Mouse (Mus musculus): ENCODE measurements at regions not wholly inside any gene's neighbourhood (a gene's known extent, or its start where the extent isn't known, plus 50 kb on each side); places are given as distances from the start of the nearest gene placed in this dataset.

- in situ Hi-C loops (cut with MboI; ENCODE audit: low pct_ligation_motif_present, low pct_unique_long_range_greater_than_20kb, low sequenced_read_pairs) (no loop called here), dilution Hi-C loops (cut with MboI; ENCODE audit: extremely low pct_ligation_motif_present, extremely low pct_unique_long_range_greater_than_20kb, low sequenced_read_pairs) (no loop called here)
- H3K4me3 ChIP-seq (replicated peaks in 1 of 3; ENCODE audit: low read depth in 2 of 3, low read length in 2 of 3, poor library complexity in 1 of 3) = no peak overlapping the region
- H3K4me1 ChIP-seq (ENCODE audit: control insufficient read depth in 1 of 2, insufficient read depth in 2 of 2) = no peaks in the 10 kb centered on the region
- TF ChIP-seq MAFK (IDR thresholded peaks at IDR 0.05; ENCODE audit: insufficient replicate concordance, low read length) = no peak
- no peak for TF ChIP-seq PAX5 (IDR thresholded peaks at IDR 0.05; ENCODE audit: low read length)
- no peak for TF ChIP-seq MAZ (IDR thresholded peaks at IDR 0.05; ENCODE audit: low read depth, low read length)
- TF ChIP-seq E2F4 (IDR thresholded peaks at IDR 0.05; ENCODE audit: insufficient replicate concordance, low read depth, low read length) = no peak
- no peak for TF ChIP-seq JUND (conservative IDR thresholded peaks at IDR 0.05; ENCODE audit: low read depth, low read length)
- no peak for TF ChIP-seq RCOR1 (conservative IDR thresholded peaks at IDR 0.05; ENCODE audit: low read depth, low read length)
- H3K9ac ChIP-seq (ENCODE audit: insufficient read depth, low read depth) = no peak overlapping the region
- H3K4me2 ChIP-seq (ENCODE audit: insufficient read depth, low read depth, poor library complexity, severe bottlenecking) = no peak overlapping the region
- no peaks in the 10 kb centered on the region for H3K36me3 ChIP-seq (replicated peaks in 1 of 2; ENCODE audit: control insufficient read depth in 1 of 2, insufficient read depth in 1 of 2, low read length in 1 of 2)
- H3K9me3 ChIP-seq (replicated peaks; ENCODE audit: low read length) = no peaks in the 10 kb centered on the region
- no peak for DNase-seq (ENCODE audit: extremely low read depth)
- H3K27me3 ChIP-seq (replicated peaks) = peaks cover 91% of the 10 kb centered on the region
- no peak overlapping the region for H3K27ac ChIP-seq (ENCODE audit: insufficient read depth, low read depth)
- H3K79me2 ChIP-seq (replicated peaks; ENCODE audit: control insufficient read depth, extremely low read depth, insufficient read depth, poor library complexity, severe bottlenecking) = no peaks in the 10 kb centered on the region
Measured at GRCm38 (mm10) chr1:132820136-132820535, 59.9 kb upstream of the Lrrn2 start.

GRCm38 (mm10) chr1:132818296-132818695, 61.8 kb upstream of the Lrrn2 start:
- in situ Hi-C loops (cut with MboI; ENCODE audit: low pct_ligation_motif_present, low pct_unique_long_range_greater_than_20kb, low sequenced_read_pairs) = no loop called here
- Histone ChIP-seq H3K4me1 (ENCODE audit: control insufficient read depth in 1 of 2, insufficient read depth in 2 of 2) (no peaks in the 10 kb centered on the region), H3K36me3 (replicated peaks in 1 of 2; ENCODE audit: control insufficient read depth in 1 of 2, insufficient read depth in 1 of 2, low read length in 1 of 2) (no peaks in the 10 kb centered on the region), H3K27ac (ENCODE audit: insufficient read depth, low read depth) (no peak overlapping the region), H3K9ac (ENCODE audit: insufficient read depth, low read depth) (no peak overlapping the region), H3K4me3 (replicated peaks in 1 of 3; ENCODE audit: low read depth in 2 of 3, low read length in 2 of 3, poor library complexity in 1 of 3) (no peak overlapping the region), H3K27me3 (replicated peaks) (peaks cover 97% of the 10 kb centered on the region), H3K4me2 (ENCODE audit: insufficient read depth, low read depth, poor library complexity, severe bottlenecking) (no peak overlapping the region), H3K79me2 (replicated peaks; ENCODE audit: control insufficient read depth, extremely low read depth, insufficient read depth, poor library complexity, severe bottlenecking) (no peaks in the 10 kb centered on the region), H3K9me3 (replicated peaks; ENCODE audit: low read length) (no peaks in the 10 kb centered on the region)
- dilution Hi-C loops (cut with MboI; ENCODE audit: extremely low pct_ligation_motif_present, extremely low pct_unique_long_range_greater_than_20kb, low sequenced_read_pairs) = no loop called here
- TF ChIP-seq SIN3A (IDR thresholded peaks at IDR 0.05; ENCODE audit: low read length) (no peak), GABPA (IDR thresholded peaks at IDR 0.05; ENCODE audit: insufficient replicate concordance, low read depth, low read length) (no peak), RAD21 (IDR thresholded peaks at IDR 0.05; ENCODE audit: low read depth, low read length) (no peak), JUN (IDR thresholded peaks at IDR 0.05; ENCODE audit: insufficient read depth, low read depth, low read length) (no peak), POLR2AphosphoS2 (IDR thresholded peaks at IDR 0.05; ENCODE audit: low read depth, low read length) (no peak), USF2 (conservative IDR thresholded peaks at IDR 0.05; ENCODE audit: low read depth, low read length) (no peak), MXI1 (IDR thresholded peaks at IDR 0.05; ENCODE audit: low read depth, low read length) (no peak), EP300 (IDR thresholded peaks at IDR 0.05; ENCODE audit: low read length) (no peak), BHLHE40 (IDR thresholded peaks at IDR 0.05; ENCODE audit: low read depth, low read length) (no peak), NRF1 (IDR thresholded peaks at IDR 0.05; ENCODE audit: low read depth, low read length) (no peak), MAX (IDR thresholded peaks at IDR 0.05; ENCODE audit: low read length) (no peak), MYC (IDR thresholded peaks at IDR 0.05; ENCODE audit: low read depth, low read length) (no peak), ZNF384 (IDR thresholded peaks at IDR 0.05; ENCODE audit: low read depth, low read length) (no peak), MAFK (IDR thresholded peaks at IDR 0.05; ENCODE audit: insufficient replicate concordance, low read length) (no peak)
- no peak for DNase-seq (ENCODE audit: extremely low read depth)

Data from CH12.LX (cell line).